Mouse (Mus musculus): ENCODE measurements around the gene AC109138.7. TPM values are rescaled to one million over a fixed set of nuclear protein-coding genes. Genes with fewer than 3 reads are reported as not detected.

The AC109138.7 gene
- polyA plus RNA-seq, 1 experiment from 2014 or later: not detected

DNA sequence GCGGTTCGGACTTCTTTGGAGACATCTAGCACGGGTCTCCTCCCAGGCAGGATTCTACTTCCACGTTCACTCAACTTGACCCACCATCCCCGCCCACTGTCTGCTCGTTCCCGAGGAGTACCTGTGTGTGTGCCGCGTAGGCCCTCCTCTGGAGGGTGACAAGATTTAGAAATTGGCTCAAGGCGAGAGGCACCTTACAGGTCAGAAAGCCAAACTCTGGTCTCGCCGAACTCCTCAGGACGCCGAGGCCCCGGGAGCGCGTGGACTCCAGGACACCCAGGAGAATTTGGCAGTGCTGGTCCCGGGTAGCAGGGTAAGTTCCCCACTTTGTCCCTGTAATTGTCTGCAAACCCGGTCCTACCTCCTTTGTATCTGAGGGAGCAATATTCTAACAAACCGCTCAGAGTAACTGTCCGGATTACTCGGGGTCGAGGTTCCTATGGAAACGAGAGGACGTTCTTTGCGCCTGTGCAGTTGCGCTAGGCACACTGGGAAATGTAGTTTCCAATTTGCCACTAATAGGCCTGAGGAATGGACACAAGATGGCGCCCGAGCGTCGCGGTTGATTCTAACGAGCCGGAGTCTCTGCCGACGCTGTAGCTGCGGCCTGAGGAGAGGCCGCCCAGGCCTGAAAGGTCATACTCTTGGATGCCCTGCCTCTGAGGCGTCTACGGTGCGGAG lies 43.2 kb downstream of the AC109138.7 start:
- Histone ChIP-seq H3K4me1 (replicated peaks) (peaks cover 31% of the 10 kb centered on the region), H3K27ac (replicated peaks) (no peak overlapping the region), H3K4me3 (replicated peaks) (peak overlapping the region; percentile 69), H3K27me3 (peaks cover 4% of the 10 kb centered on the region; the same call in 1 of the 2 replicates), H3K4me2 (peak overlapping the region; percentile 94), H3K9ac (peak overlapping the region; percentile 56), H3K36me3 (replicated peaks) (no peaks in the 10 kb centered on the region), H3K9me3 (replicated peaks) (no peaks in the 10 kb centered on the region)
- WGBS (ENCODE audit: insufficient replicate concordance): under 1% methylated on average over 41 of the region's 41 CpGs
- peak; percentile 82 for ATAC-seq (ENCODE audit: insufficient read depth)

DNA sequence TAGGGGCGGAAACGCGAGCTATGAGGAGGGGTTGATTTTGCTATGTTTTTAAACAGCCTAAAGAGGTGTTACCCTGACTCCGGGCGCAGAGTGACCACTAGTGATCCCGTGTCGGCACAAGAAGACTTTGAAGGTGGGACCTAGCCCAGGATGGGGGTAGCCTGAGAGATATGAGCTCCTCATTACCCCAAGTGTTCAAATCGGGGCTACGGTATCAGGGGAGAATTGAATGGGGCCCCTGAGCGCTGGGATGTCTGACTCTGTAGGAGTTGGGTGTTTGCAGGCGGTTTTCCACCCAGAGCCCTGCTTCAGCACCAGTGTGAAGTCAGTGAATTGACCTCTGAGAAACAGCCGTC lies 43.7 kb downstream of the AC109138.7 start:
- no peaks in the 10 kb centered on the region for H3K9me3 ChIP-seq (replicated peaks)
- peak overlapping the region; percentile 69 for H3K4me3 ChIP-seq (replicated peaks)
- peaks cover 4% of the 10 kb centered on the region; the same call in 1 of the 2 replicates for H3K27me3 ChIP-seq
- H3K27ac ChIP-seq (replicated peaks): no peak overlapping the region
- H3K36me3 ChIP-seq (replicated peaks): no peaks in the 10 kb centered on the region
- peak overlapping the region; percentile 94 for H3K4me2 ChIP-seq
- H3K9ac ChIP-seq: peak overlapping the region; percentile 30; the same call in 1 of the 2 replicates
- no peak for ATAC-seq (ENCODE audit: insufficient read depth)
- WGBS (ENCODE audit: insufficient replicate concordance): 37% methylated on average over 12 of the region's 12 CpGs
- peaks cover 35% of the 10 kb centered on the region for H3K4me1 ChIP-seq (replicated peaks)

DNA sequence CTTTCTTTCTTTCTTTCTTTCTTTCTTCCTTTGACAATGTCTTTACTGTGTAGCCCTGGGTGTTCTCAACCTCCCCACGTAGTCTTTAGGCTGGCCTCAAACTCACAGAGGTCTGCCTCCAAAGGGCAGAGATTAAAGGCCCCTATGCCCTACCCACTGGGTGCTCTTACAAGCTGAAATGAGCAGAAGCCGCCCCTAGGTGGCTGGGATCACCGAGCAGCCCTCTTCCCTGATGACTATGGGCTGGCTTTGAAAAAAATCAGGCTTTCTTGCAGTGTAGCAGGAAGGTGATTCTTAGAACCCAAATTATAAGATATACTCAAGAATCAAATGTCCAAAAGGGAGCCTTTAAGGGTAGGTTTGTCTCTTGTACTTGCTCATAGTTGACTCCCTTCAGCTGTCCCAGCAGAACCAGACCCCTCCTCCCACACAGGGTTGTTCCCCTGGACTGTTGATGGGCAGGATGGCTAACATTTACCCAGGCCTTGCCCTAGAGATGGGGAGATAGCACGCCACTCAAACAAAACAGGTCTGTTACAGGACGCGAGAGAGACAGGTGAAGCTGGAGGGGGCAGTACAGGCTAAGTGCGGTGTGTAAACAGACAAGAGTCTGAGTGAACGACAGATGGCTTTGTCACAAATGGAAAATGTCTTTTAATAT lies 47.0 kb downstream of the AC109138.7 start:
- Histone ChIP-seq H3K4me1 (replicated peaks) (peaks cover 44% of the 10 kb centered on the region), H3K9me3 (replicated peaks) (no peaks in the 10 kb centered on the region), H3K27me3 (peaks cover under 1% of the 10 kb centered on the region; the same call in 1 of the 2 replicates), H3K9ac (no peak overlapping the region), H3K4me2 (no peak overlapping the region), H3K4me3 (replicated peaks) (no peak overlapping the region), H3K27ac (replicated peaks) (no peak overlapping the region; the same call in 1 of the 2 replicates), H3K36me3 (replicated peaks) (no peaks in the 10 kb centered on the region)
- 45% methylated on average over 8 of the region's 8 CpGs for WGBS (ENCODE audit: insufficient replicate concordance)
- peak; percentile 26; the same call in 1 of the 2 replicates for ATAC-seq (ENCODE audit: insufficient read depth)

DNA sequence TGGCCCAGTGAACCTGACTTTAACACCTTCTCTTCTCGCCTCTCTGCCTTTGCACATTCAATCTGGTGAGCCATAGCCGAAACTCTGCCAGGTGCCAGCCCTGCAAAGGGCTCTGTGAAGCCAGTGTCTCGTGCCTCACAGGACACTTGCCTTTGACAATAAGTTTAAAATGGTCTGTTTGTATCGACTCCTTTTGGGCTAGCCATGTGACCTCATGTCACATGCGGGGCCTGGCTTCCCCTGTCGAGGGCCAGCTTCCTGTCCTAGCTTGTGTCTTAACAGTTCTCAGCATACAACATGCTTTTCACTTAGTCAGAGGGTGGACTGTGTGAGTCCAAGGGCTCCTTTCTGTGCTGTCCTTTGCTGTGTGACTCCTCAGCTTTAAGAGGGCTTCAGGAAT lies 48.6 kb downstream of the AC109138.7 start:
- Histone ChIP-seq H3K9me3 (replicated peaks) (no peaks in the 10 kb centered on the region), H3K4me1 (replicated peaks) (peaks cover 35% of the 10 kb centered on the region), H3K9ac (no peak overlapping the region), H3K27ac (replicated peaks) (no peak overlapping the region), H3K4me2 (no peak overlapping the region), H3K4me3 (replicated peaks) (no peak overlapping the region), H3K27me3 (peaks cover 10% of the 10 kb centered on the region), H3K36me3 (replicated peaks) (no peaks in the 10 kb centered on the region)
- 40% methylated on average over 6 of the region's 6 CpGs for WGBS (ENCODE audit: insufficient replicate concordance)
- ATAC-seq (ENCODE audit: insufficient read depth): no peak

DNA sequence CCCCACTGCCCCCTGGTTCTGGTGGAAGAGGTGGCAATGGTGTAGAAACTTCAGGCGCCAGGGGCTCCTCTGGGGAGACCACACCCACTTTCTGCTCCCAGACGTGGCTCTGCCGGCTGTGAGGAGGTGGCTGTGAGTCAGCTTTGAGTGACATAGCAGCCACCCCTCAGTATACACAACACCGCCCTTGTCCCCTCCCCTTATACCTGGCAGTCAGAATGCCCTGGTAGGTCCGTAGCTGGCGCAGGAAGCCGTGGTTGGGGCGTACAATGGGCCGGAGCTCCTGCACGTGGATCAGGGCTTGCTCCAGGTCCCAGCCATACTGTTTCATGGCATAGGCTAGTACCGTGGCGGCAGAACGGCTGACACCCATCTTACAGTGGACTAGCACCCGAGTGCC lies 49.5 kb downstream of the AC109138.7 start:
- H3K27me3 ChIP-seq: peaks cover 19% of the 10 kb centered on the region
- WGBS (ENCODE audit: insufficient replicate concordance): 53% methylated on average over 14 of the region's 14 CpGs
- peaks cover 36% of the 10 kb centered on the region for H3K4me1 ChIP-seq (replicated peaks)
- H3K27ac ChIP-seq (replicated peaks): no peak overlapping the region
- no peak overlapping the region for H3K9ac ChIP-seq
- no peaks in the 10 kb centered on the region for H3K36me3 ChIP-seq (replicated peaks)
- no peak overlapping the region for H3K4me2 ChIP-seq
- no peak overlapping the region for H3K4me3 ChIP-seq (replicated peaks)
- H3K9me3 ChIP-seq (replicated peaks): no peaks in the 10 kb centered on the region
- ATAC-seq (ENCODE audit: insufficient read depth): no peak

DNA sequence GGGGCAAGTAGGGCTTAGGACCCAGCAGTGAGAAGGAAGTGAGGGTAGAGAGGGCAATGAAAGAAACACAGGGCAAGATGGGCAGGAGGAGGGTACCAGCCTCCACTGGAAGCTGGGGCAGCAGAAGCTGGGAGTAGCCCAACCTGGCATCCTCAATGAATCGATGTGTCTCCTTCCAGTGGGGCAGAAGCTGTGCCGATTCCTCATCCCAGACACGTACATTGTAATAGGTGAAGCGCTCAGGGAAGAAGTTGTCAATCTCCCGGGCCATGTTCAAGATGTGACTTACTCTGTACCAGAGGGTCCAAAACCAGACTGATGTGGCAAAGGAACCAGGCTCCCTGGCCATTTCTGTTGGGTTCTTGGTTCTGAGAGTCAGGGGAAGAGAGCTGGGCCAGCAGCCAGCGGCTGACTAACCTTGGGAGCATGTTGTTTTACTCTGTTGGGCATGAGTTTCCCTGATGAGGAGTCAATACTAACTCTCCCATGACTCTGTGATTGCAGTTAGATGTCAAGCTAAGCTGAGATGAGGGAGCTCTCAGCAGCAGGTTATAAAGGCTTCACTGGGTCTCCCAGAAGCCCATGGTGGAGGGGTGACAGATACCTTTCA lies 50.1 kb downstream of the AC109138.7 start:
- WGBS (ENCODE audit: insufficient replicate concordance): 80% methylated on average over 6 of the region's 6 CpGs
- no peak overlapping the region for H3K4me3 ChIP-seq (replicated peaks)

DNA sequence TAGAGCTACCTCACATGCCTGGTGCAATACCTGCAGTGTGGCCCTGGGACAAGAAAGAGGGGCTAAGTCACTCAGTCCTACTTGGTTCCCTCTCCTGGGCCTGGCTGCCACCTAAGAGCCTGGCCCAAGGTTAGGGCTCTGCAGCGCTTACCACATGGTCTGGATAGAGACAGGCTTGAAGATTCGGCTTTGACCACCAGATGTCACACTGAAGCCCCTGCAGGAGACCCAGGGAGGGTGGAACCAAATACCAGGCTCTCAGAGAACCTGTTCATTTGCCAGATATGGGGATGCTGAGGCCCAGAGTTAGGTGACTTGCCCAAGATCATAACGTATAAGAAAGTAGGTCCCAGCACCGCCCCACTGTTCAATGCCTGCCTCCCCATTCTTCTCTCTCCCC lies 51.8 kb downstream of the AC109138.7 start:
- ATAC-seq (ENCODE audit: insufficient read depth): no peak
- Histone ChIP-seq H3K27me3 (peaks cover 41% of the 10 kb centered on the region), H3K9ac (no peak overlapping the region), H3K4me2 (no peak overlapping the region), H3K36me3 (replicated peaks) (no peaks in the 10 kb centered on the region), H3K27ac (replicated peaks) (no peak overlapping the region), H3K9me3 (replicated peaks) (no peaks in the 10 kb centered on the region), H3K4me1 (replicated peaks) (peaks cover 38% of the 10 kb centered on the region), H3K4me3 (replicated peaks) (no peak overlapping the region)
- WGBS (ENCODE audit: insufficient replicate concordance): 60% methylated on average over 4 of the region's 4 CpGs

More for the DNA sequence above, 50.1 kb downstream of the AC109138.7 start:
- peaks cover 24% of the 10 kb centered on the region for H3K27me3 ChIP-seq
- no peak overlapping the region for H3K9ac ChIP-seq
- H3K9me3 ChIP-seq (replicated peaks): no peaks in the 10 kb centered on the region
- H3K27ac ChIP-seq (replicated peaks): no peak overlapping the region
- no peaks in the 10 kb centered on the region for H3K36me3 ChIP-seq (replicated peaks)
- no peak for ATAC-seq (ENCODE audit: insufficient read depth)
- no peak overlapping the region for H3K4me2 ChIP-seq
- peaks cover 41% of the 10 kb centered on the region for H3K4me1 ChIP-seq (replicated peaks)

DNA sequence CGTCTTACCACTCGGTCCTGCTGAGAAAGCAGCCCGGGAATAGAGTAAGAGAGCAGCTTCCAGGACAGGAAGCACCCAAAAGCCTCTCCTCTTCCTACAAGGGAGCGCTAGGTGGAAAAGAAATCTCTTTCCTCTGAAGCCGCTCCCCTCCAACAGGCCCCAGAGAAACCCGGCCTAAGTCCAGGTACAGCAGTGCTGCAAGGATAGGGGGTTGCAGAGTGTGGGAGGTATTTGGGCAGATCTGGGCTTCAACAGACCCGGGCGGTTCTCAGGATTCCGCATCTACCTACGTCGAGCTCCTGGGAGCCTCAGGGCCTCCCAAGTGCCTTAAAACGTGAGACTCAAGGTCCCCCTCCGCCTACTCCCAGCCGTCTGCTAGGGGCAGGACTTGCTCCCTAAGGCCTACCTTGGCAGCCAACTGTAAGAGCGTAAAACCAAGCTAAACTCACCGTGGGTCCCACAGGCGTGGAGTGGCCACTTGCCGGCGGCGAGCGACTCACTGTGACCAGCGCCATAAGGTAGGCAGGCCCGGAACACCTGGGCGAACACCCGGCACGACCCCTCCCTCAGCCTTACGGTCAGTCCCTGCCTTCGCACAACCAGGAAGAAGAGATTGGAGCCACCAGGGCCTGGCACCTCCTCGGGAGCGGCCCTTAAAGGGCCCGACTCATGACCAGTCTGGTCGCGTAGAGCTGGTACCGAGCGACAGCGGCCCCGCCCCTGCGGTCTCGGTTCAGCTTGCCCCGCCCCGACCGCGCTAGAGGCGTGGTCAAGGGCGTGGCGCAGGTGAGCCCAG lies 54.6 kb downstream of the AC109138.7 start, which contains the start of gene Ssh3:
Gene Ssh3, minus strand, starts transcription at position 615 of the 796 bp plus-strand sequence.
- WGBS (ENCODE audit: insufficient replicate concordance): 12% methylated on average over 46 of the region's 46 CpGs
- no peaks in the 10 kb centered on the region for H3K9me3 ChIP-seq (replicated peaks)
- H3K9ac ChIP-seq: peak within 1 kb of the TSS; percentile 39
- no peak within 1 kb of the TSS for H3K27ac ChIP-seq (replicated peaks)
- H3K4me3 ChIP-seq (replicated peaks): peak within 1 kb of the TSS; percentile 55
- H3K27me3 ChIP-seq: peaks cover 41% of the 10 kb centered on the region
- ATAC-seq (ENCODE audit: insufficient read depth): peak; percentile 67
- no peaks in the 10 kb centered on the region for H3K36me3 ChIP-seq (replicated peaks)
- peaks cover 15% of the 10 kb centered on the region for H3K4me1 ChIP-seq (replicated peaks)
- peak within 1 kb of the TSS; percentile 73 for H3K4me2 ChIP-seq

DNA sequence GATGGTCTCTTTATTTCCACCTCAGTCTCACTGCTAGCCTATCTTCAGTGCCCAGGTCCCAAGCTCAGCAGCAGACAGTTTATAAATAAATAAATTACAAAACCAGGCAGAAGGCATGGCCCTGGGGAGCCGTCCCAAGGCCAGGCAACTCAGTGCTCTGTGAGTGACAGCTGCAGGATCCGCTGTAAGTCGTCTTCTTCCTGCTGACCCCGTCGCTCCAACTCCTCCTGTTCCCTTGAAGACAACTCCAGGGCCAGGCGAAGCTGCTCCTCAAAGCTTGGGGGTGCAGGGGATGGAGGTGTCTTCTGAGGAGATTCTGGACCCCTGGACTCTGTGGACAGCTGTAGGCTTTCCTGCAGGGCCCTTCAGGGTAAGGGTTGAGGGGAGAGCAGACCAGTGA lies 56.0 kb downstream of the AC109138.7 start:
- Histone ChIP-seq H3K4me2 (no peak overlapping the region), H3K9me3 (replicated peaks) (no peaks in the 10 kb centered on the region), H3K4me1 (replicated peaks) (peaks cover 14% of the 10 kb centered on the region), H3K27me3 (peaks cover 41% of the 10 kb centered on the region), H3K27ac (replicated peaks) (no peak overlapping the region), H3K9ac (no peak overlapping the region), H3K36me3 (replicated peaks) (no peaks in the 10 kb centered on the region), H3K4me3 (replicated peaks) (no peak overlapping the region)
- WGBS (ENCODE audit: insufficient replicate concordance): 58% methylated on average over 6 of the region's 6 CpGs
- ATAC-seq (ENCODE audit: insufficient read depth): no peak

DNA sequence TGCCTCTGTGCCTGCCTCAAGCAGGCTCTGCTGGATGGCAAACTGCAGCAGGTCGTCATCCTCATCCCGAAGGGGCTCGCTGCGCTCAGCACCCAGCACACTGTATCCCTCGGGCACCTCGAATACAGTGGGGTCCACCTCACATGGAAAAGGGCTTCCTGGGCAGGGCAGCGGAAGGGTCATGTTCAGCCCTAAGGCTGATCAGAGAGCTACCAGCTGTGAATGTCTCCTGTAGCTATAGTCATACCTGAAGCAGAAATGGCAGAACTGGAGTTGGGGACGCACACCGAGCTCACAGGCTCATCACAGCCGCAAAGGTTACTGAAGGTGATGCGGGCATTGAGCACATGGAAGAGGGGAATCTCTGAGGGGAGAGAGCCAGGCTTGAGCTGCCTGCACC lies 56.8 kb downstream of the AC109138.7 start:
- no peak overlapping the region for H3K4me2 ChIP-seq
- no peak overlapping the region for H3K9ac ChIP-seq
- H3K9me3 ChIP-seq (replicated peaks): no peaks in the 10 kb centered on the region
- H3K27ac ChIP-seq (replicated peaks): no peak overlapping the region
- no peaks in the 10 kb centered on the region for H3K36me3 ChIP-seq (replicated peaks)
- no peak overlapping the region for H3K4me3 ChIP-seq (replicated peaks)
- no peak for ATAC-seq (ENCODE audit: insufficient read depth)
- WGBS (ENCODE audit: insufficient replicate concordance): 80% methylated on average over 11 of the region's 11 CpGs
- peaks cover 41% of the 10 kb centered on the region for H3K27me3 ChIP-seq
- H3K4me1 ChIP-seq (replicated peaks): peaks cover 14% of the 10 kb centered on the region

DNA sequence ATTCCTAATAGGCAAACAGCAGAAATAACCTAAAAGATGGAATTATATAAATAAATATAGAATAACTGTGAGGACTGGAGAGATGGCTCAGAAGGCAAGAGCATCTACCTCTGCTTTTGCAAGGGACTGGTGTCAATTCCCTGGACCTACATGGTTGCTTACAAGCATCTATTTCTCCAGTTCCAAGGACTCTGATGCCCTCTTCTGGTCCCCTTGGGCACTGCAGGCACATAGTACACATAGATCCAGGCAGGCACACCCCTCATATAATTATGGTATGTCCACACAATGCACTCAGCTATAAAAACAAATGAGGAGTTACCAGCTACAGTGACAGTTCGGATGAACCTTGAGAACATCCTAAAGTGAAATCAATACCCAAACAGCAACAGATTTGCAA lies 65.3 kb downstream of the AC109138.7 start:
- Histone ChIP-seq H3K27ac (replicated peaks) (no peak overlapping the region), H3K9me3 (replicated peaks) (no peaks in the 10 kb centered on the region), H3K9ac (no peak overlapping the region), H3K4me2 (no peak overlapping the region), H3K4me3 (replicated peaks) (no peak overlapping the region), H3K27me3 (peaks cover 26% of the 10 kb centered on the region), H3K36me3 (replicated peaks) (no peaks in the 10 kb centered on the region), H3K4me1 (replicated peaks) (peaks cover 21% of the 10 kb centered on the region)
- no peak for ATAC-seq (ENCODE audit: insufficient read depth)
- WGBS (ENCODE audit: insufficient replicate concordance): 64% methylated on average over 1 of the region's 1 CpGs

Data from liver, embryonic 15.5 days (tissue).